Mouse (Mus musculus) liver, postnatal 0 days (tissue): ENCODE results near the gene Sergef.

Experiments used
- CTCF ChIP-seq: sonication (generic); IDR thresholded peaks from 2 replicates; pipeline ENCODE4 v1.5.1; 2016; ENCODE audit warnings: antibody characterized with exemption, low read depth
- EP300 ChIP-seq: IDR thresholded peaks from 2 replicates; pipeline ENCODE4 v1.6.1; 2016; ENCODE audit warnings: antibody characterized with exemption, low read depth, mild to moderate bottlenecking

DNA sequence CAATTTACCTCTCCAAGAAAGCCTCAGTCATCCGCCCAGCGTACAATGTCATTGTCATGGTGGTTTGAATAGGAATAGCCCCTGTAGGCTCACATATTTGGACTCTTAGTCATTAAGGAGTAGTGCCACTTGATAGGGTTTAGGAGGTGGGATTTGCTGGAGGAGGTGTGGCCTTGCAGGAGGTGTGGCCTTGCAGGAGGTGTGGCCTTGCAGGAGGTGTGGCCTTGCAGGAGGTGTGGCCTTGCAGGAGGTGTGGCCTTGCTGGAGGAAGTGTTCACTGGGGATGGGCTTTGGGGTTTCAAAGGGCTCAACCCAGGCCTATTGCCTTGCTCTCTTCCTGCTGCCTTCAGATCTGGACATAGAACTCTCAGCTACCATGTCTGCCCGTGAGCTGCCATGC lies 162.2 kb downstream of the Sergef start:
- TF ChIP-seq EP300: no peak
- TF ChIP-seq CTCF: no peak
